Mouse (Mus musculus) adrenal gland, adult 2 months (tissue): ENCODE measurements around the gene Rtel1. TPM values are rescaled to one million over a fixed set of nuclear protein-coding genes. Genes with fewer than 3 reads are reported as not detected.

ENCODE experiments used
- DNase-seq: peaks from one replicate; pipeline ENCODE4 v3.0.0; 2021
- long read RNA-seq: library from polyadenylated mRNA; stranded (forward); transcript quantifications from one replicate; pipeline ENCODE4 v2.0.0, GENCODE M21; 2021
- polyA plus RNA-seq: library from polyadenylated mRNA; depleted of rRNA; stranded (reverse); fragments of >200 nt; gene quantifications from 2 replicates; pipeline ENCODE4 v1.2.3, GENCODE M21; 2012; rRNA removed
- total RNA-seq, 2 experiments: library from RNA; stranded (reverse); gene quantifications; 2 replicates each; pipeline ENCODE4 v1.2.3; 2021

Rtel1 gene
- 10 to 100 TPM; 24.5 to 27.8 TPM for total RNA-seq
- 23.2 and 24.2 TPM in 2 replicates for polyA plus RNA-seq
- long read RNA-seq, full-length matches to known transcripts: 1 of 2 reads
- long read RNA-seq, partial matches to known transcripts: 0 of 2 reads
- long read RNA-seq, other reads (novel, unspliced or antisense): 1 of 2 reads

GRCm38 (mm10) chr2:181319248-181320102 is at the start of gene Rtel1:
Gene Rtel1, plus strand, starts transcription at chr2:181319739.
- DNase-seq: peak; percentile 87

DNA sequence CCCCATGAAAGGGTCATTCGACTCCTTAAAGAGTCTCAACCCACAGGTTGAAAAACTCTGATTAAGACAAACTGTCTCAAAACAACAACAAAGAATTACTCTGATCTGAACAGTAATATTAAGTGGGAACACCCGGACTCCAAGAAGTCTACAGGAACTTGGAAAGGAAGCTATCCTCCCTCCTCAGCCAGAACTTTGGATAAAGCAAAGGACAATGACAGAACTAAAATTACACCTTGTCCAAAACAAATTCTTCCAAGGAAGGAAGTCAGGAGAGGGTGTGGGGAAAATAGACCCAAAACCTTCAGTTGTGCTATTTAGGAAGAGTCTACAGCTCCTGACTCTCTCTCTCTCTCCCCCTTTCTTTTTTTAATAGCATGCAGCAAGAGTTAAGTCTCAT is 47.4 kb upstream of the Rtel1 start:
- DNase-seq: no peak

- DNase-seq: no peak
These were observed 45.7 kb upstream of the Rtel1 start for GRCm38 (mm10) chr2:181273829-181274228.

- no peak for DNase-seq
These were observed 44.9 kb upstream of the Rtel1 start for GRCm38 (mm10) chr2:181274639-181275038.

GRCm38 (mm10) chr2:181276766-181277165 is 42.8 kb upstream of the Rtel1 start:
- DNase-seq: peak; percentile 63

- no peak for DNase-seq
These were observed 41.7 kb upstream of the Rtel1 start for GRCm38 (mm10) chr2:181277866-181278265.

GRCm38 (mm10) chr2:181279968-181280367 is 39.6 kb upstream of the Rtel1 start:
- no peak for DNase-seq

DNA sequence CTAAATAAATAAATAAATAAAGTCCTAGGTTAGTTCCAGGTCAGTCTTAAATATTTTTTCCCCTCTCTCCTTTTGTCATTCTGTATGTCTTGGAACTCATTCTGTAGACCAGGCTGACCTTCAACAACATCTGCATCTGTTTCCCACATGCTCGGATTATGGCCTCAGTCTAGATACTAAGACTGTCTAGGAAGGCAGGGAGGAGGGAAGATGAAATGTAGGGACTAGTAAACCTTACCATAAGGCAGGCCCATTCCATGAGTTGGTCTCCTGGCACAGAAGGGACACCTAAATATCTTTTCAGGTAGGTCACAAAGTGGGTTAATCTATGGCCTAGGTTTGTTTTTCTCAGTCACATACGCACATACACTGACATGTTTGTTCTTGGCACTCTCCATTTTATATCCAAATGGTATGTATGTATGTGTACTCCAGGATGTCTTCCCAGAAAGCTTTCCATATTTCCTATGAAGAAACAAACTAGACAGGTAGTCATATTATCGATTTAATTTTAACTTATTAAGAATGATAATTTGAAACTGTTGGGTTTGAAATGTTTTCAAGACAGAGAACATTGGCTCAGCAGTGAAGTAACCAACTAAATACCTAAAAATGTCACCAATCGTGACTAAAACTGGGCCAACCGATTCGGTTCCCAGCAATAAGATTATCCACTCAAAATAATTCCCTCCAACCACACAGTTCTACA is 32.8 kb upstream of the Rtel1 start:
- no peak for DNase-seq

DNA sequence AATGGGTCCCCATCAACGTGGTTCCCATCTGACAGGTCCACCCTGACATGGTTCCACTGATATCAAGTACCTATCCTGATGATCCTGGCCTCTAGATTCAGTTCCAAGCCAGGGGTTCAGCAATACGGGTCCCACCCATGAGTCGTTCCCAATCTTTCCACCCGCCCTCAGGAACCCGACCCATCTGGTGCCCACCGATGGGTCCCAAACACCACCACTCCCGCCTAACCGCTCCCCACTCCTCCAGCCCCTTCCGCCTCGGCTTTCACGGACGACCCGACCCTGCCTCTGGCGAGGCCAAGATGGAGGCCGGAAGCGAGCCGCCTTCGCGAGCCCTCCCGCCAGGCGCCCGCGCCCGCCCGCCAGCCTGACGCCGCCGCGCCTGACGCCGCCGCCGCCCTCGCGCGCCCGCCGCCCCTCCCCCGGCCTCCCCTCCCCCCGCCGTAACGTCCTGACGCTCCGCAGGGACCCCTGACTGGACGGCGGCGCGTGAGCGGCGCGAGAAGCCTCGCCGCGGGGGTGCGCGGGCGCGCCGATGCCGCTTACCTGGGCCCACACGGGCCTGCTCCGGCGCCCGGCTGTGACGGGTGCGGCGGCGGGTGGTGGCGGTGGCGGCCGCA is 32.1 kb upstream of the Rtel1 start:
- peak; percentile 90 for DNase-seq

DNA sequence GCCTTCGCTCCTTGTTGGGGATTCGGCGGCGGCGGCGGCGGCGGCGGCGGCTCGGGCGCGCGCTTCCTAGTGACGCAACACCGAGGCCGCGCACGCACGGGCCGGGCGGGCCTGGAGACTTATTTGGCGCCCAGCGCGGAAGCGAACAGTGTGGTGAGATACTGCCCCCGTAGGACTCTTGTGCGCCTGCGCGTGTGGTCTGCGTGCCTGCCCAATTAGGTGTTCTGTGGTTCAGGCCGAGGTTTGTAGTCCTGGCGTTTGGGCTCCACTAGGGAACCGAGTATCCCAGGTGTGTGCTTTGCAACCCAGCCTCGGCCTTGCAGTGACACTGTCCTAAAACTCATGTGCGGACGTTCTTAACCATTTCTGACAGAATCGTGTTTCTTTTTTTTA is 31.6 kb upstream of the Rtel1 start, which contains the start of gene Gmeb2:
Gene Gmeb2, minus strand, starts transcription at position 78 of the 393 bp plus-strand sequence.
- peak; percentile 95 for DNase-seq

DNA sequence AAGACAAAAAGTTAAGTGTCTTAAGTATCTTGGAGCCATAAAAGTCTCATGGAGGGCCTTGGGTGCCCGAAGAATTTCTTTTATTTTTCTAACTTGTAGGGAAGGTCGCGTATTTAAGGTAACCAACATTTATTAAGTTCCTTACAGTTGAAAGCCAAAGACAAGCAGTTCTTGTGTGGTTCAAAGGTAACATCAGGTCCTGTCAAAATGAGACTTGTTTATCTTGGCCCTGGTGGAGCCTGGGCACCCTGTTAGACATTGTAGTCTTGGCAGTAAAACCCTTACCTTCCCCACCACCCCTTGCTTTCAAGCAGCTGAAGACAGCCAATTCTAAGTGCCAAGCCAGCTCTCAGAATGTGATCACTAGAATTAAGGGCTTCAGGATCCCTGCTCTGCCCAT is 30.8 kb upstream of the Rtel1 start:
- no peak for DNase-seq

DNA sequence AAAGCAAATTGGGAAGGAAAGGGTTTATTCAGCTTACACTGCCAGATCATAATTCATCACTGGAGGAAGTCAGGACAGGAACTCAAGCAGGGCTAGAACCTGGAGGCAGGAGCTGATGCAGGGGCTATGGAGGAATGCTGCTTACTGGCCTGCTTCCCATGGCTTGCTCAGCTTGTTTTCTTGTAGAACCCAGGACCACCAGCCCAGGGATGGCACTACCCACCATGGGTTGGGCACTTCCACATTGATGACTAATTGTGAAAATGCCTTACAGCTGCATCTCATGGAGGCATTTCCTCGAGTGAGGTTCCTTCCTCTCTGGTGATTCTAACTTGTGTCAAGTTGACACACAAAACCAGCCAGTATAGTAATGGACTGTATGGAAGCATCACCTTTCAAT is 28.6 kb upstream of the Rtel1 start:
- no peak for DNase-seq

- no peak for DNase-seq
These were observed 17.5 kb upstream of the Rtel1 start for GRCm38 (mm10) chr2:181302041-181302440.

- DNase-seq: no peak
These were observed 14.6 kb upstream of the Rtel1 start for GRCm38 (mm10) chr2:181304944-181305343.

DNA sequence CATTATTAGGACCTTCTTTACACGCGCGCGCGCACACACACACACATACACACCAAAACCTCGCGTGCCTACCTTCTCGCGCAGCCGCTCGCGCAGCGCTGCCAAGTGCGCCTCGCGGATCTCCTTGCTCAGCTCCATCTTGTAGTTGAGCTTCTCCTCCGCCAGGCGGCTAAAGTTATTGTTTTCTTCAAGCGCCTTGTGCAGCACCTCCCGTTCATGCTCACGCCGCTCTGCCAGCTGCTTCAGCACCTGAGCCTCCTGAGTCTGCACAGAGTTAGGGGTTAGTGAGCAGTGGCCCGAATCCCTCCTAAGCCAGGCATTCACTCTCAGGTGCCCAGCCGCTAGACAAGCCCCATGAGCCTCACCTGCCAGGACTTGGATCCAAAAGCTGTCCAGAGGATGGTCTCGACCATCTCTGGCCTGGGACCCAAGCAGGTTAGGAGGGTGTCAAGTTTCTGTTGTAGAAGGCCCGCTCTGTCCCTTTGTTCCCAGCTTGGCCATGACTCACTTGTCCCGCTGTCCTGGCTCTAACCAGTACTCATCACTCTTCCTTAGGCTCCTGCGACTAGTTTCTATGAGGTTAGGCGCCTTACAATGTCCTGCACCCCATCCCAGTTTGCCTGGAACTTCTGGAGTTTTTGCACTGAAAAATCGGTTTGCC is 12.3 kb upstream of the Rtel1 start:
- DNase-seq: peak; percentile 21

DNA sequence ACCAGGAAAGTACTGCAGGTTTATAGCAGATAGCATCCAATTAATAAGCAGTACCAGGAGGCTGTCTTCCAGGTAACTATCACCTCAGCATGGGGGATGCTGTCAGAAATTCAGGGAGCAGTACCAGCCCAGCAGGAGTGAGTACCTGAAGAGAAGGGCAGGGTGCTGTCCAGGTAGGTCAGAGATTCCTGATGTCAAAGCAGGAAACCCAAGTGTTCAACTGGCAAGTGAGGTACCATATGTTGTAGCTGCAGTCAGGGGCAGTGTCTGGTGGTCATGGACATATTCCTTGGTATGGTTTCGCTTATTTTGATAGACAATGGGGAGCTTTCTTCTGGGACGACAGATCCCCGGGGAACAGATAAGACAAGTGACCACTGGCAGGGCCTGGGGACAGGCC is 7.1 kb upstream of the Rtel1 start:
- no peak for DNase-seq

DNA sequence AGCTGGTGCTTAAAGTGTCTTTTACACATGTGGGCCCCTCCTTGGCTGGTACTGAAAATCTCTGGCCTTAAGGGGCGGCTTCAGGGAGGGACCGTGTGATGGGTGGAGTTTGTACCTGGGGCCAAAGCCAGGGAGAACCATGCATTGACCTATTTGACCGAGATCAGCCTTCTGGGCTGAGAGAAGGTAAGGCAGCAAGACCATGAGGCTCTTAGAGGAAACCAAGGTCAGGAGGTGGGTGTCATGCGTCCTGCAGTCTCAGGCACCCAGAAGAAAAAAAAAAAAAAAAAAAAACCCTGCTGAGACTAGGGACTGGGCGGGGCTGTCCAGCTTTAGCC is 6.6 kb upstream of the Rtel1 start:
- DNase-seq: no peak

GRCm38 (mm10) chr2:181313344-181314079 is 6.0 kb upstream of the Rtel1 start:
- no peak for DNase-seq

GRCm38 (mm10) chr2:181314080-181314810 is 5.3 kb upstream of the Rtel1 start, which contains the start of gene Stmn3:
Gene Stmn3, minus strand, starts transcription at chr2:181314500.
- DNase-seq: peak; percentile 67

GRCm38 (mm10) chr2:181320103-181320499 is 562 bp downstream of the Rtel1 start:
- DNase-seq: no peak

DNA sequence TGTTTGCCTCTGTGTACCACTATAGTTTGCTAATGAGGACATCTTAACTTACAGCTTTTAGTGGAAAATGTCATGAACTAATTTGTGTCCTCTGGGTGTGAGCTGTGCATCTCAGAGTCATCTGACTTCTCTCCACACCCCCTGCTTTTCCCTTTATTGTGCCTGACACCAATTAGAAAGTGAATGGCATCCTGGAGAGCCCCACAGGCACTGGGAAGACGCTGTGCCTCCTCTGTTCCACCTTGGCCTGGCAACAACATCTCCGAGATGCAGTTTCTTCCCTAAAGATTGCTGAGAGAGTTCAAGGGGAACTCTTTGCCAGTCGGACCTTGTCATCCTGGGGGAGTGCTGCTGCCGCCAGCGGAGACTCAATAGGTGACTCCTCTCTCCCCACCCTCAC is 2.6 kb downstream of the Rtel1 start:
- no peak for DNase-seq
